Mouse (Mus musculus) CD4-positive, CD25-positive, alpha-beta regulatory T cell, adult 2 months (primary cell): ENCODE data around the gene Fv1.
A peak's percentile ranks its signal among the peaks of the same experiment; 100 is the strongest.

Source experiments
- DNase-seq: peaks from one replicate; pipeline ENCODE4 v3.0.0-alpha.2; 2012; ENCODE audit warnings: low read depth, low spot score

Gene Fv1

GRCm38 (mm10) chr4:147884138-147884537, 15.4 kb downstream of the Fv1 start:
- no peak for DNase-seq

DNA sequence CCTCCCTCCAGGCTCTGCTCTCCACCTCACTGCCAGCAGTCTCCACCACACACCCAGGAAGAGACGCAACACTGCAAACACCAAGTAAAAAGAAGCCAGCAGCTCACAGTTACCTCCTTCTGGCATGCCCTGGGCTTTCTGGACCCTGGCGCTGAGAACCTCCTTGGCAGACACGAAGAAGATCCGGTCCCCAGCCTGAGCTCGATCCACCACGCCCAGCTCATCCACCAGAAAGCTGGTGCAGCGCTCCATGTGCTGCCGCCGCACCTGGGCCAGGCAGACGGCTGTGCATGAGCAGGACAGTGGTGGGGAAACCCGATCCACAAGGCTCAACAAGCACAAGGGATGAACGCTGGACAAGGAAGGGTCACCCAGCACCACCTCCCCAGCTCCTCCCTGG, 17.4 kb downstream of the Fv1 start:
- no peak for DNase-seq

DNA sequence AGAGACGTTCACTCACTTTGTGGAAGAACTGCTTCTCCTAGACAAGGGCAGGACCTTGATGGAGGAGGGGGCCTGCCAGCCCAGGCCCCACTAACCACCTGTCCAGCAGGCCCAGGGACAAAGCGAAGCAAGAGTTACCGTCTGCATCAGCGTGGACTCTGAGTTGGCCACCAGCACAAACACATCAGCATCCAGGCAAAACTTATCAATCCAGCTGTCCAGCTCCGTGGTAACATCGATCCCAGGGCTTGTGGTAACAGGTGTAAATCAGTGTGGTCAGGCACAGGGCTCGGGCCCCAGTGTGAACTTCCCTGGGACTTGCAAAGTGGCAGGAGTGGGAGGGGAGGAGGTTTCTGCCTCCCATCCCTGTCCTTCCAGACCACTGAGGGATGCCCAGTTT, 18.5 kb downstream of the Fv1 start:
- no peak for DNase-seq

DNA sequence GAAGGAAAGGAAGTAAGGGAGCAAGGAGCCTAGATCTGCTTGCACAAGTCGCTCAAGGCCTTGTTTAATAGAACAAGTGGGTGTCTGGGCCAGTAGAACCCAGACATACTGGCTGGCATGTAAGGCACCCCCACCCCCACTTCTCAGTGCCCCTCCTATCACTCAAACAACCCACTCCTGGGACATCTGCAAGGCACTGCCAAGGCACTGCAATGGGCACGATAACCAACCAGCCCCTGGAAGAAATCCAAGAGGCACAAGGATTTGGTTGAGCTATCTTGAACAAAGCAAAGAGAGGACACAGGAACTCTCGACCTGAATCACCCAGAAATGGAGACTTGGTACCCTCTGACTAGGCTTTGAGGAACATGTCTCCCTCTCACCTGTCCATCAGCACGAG, 19.5 kb downstream of the Fv1 start:
- no peak for DNase-seq

- DNase-seq, result no peak
Measured at GRCm38 (mm10) chr4:147890341-147890740, 21.6 kb downstream of the Fv1 start.

GRCm38 (mm10) chr4:147895815-147896330, 27.1 kb downstream of the Fv1 start:
- no peak for DNase-seq

- no peak for DNase-seq
Measured at GRCm38 (mm10) chr4:147896411-147896810, 27.6 kb downstream of the Fv1 start.

- no peak for DNase-seq
Measured at GRCm38 (mm10) chr4:147897348-147897747, 28.6 kb downstream of the Fv1 start.

DNA sequence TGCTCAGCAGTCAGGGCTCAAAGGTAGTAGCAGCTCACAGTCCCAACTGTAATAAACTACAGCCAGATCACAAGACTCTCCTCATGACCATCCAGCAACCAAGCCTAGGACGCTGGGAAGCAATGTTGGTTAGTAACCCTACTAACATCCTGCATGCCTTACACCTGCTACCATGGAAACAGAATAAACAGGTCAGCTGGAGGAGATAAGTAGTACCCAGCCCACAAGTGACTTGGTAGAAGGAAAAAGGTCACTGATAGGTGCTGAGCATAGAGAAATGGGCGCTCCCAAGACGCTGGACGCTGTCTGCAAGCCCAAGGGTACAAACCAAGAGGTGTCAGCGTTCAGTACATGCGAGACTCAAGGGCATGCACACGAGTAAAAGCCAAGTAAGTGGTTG, 31.7 kb downstream of the Fv1 start:
- no peak for DNase-seq

- DNase-seq, result no peak
Measured at GRCm38 (mm10) chr4:147902906-147903500, 34.2 kb downstream of the Fv1 start.

- no peak for DNase-seq
Measured at GRCm38 (mm10) chr4:147903601-147904000, 34.8 kb downstream of the Fv1 start.

- peak; percentile 92 for DNase-seq
Measured at GRCm38 (mm10) chr4:147904313-147905089, 35.7 kb downstream of the Fv1 start, which contains the start of gene Mfn2. Gene Mfn2 (minus strand): TSS chr4:147904704.

DNA sequence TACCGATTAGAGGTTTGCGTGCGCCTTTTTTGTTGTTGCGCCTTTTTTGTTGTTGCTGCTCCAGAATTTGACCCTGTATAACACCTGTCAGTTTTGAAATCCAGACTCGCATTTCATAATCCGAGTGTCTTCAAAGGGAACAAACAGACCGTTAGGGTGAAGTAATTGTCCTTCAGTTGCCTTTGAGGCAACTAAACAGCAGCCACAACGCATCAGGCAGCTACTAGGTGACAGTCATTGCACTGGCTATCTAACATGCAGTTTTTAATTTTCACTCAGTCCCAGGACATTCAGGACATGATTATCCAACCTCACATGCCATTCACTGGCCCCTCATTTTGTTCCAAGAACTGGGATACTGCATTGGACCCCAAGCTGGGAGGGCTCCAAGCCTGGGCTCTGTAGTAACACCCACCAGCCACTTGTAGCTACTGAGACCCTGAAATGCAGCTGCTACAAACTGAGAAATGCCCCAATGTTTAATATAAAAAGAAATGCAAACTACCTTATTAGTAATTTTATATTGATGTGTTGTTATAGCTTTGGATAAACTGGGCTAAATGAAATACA, 36.4 kb downstream of the Fv1 start:
- DNase-seq, result no peak

GRCm38 (mm10) chr4:147906230-147906629, 37.5 kb downstream of the Fv1 start:
- no peak for DNase-seq

GRCm38 (mm10) chr4:147909486-147909885, 40.7 kb downstream of the Fv1 start:
- DNase-seq, result no peak

DNA sequence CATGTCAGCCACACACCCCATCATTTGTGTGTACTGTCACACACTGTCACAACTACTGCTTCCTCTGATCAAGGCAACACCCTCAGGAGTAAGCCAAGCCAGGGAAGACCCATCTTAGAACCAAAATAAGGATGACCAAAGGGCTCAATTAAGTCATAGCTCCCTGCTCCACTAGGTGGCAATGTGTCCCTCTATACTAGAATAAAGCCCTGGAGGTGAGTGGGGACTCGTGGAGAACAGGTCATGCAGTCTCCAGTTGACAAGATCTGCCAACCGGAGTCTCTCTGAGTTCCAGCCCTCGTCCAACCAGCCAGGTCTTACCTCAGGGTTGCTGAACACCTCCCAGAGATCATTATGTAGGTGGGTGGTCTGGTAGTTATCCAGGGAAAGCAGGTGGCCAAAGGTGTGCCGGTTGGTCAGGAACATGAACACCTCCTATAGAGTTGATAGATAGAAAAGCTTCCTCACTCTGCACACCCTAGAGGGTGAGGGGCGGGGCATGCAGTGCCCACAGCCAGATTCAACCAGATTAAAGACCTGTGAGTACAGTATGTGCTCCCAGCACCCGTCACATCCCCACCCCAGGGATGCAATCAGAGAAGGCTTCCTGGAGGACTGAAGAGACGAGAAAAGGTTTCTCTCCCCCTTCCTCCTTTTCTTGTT, 49.8 kb downstream of the Fv1 start:
- DNase-seq, result peak; percentile 55
